Mouse (Mus musculus): ENCODE measurements at regions not wholly inside any gene's neighbourhood (a gene's known extent, or its start where the extent isn't known, plus 50 kb on each side); places are given as distances from the start of the nearest gene placed in this dataset.

- 91% methylated on average over 11 of the region's 11 CpGs for WGBS
- Histone ChIP-seq H3K9me3 (no peaks in the 10 kb centered on the region), H3K27ac (no peak overlapping the region), H3K9ac (no peak overlapping the region), H3K4me1 (peaks cover 38% of the 10 kb centered on the region), H3K36me3 (no peaks in the 10 kb centered on the region), H3K27me3 (no peaks in the 10 kb centered on the region), H3K4me3 (no peak overlapping the region), H3K4me2 (no peak overlapping the region)
- no peak for ATAC-seq (ENCODE audit: insufficient number of reproducible peaks, insufficient read depth, low FRiP score, low TSS enrichment, low read depth)
Measured at GRCm38 (mm10) chr15:96880066-96880465, 175.7 kb downstream of the Slc38a4 start.

DNA sequence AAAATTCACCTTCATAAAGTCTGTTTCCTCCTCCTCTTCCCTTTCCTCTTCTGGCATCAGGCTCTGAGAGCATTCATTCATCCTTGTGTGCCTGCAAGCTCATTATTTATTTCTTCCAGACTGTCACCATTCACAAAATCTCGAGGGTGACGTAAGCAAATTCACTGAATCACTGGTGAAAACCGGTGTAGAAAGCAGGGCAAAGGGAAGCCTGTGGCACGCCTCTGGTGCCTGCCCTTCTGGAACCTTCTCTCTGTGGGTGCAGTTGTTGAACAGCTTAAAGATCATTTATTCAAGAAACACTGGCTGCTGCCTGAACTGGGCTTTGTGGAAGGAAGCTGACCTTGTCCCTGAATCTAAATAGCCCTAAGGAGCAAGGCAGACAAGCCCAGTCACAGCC lies 177.0 kb downstream of the Slc38a4 start:
- Histone ChIP-seq H3K27me3 (no peaks in the 10 kb centered on the region), H3K9me3 (no peaks in the 10 kb centered on the region), H3K9ac (no peak overlapping the region), H3K27ac (no peak overlapping the region), H3K4me3 (no peak overlapping the region), H3K36me3 (no peaks in the 10 kb centered on the region), H3K4me2 (no peak overlapping the region), H3K4me1 (peaks cover 50% of the 10 kb centered on the region)
- ATAC-seq (ENCODE audit: insufficient number of reproducible peaks, insufficient read depth, low FRiP score, low TSS enrichment, low read depth): no peak
- 56% methylated on average over 4 of the region's 4 CpGs for WGBS

GRCm38 (mm10) chr15:96877931-96878330 lies 177.8 kb downstream of the Slc38a4 start:
- Histone ChIP-seq H3K9ac (no peak overlapping the region), H3K4me3 (no peak overlapping the region), H3K4me2 (no peak overlapping the region), H3K27me3 (no peaks in the 10 kb centered on the region), H3K4me1 (peaks cover 56% of the 10 kb centered on the region), H3K27ac (no peak overlapping the region), H3K36me3 (no peaks in the 10 kb centered on the region), H3K9me3 (no peaks in the 10 kb centered on the region)
- WGBS: 86% methylated on average over 8 of the region's 8 CpGs
- no peak for ATAC-seq (ENCODE audit: insufficient number of reproducible peaks, insufficient read depth, low FRiP score, low TSS enrichment, low read depth)

DNA sequence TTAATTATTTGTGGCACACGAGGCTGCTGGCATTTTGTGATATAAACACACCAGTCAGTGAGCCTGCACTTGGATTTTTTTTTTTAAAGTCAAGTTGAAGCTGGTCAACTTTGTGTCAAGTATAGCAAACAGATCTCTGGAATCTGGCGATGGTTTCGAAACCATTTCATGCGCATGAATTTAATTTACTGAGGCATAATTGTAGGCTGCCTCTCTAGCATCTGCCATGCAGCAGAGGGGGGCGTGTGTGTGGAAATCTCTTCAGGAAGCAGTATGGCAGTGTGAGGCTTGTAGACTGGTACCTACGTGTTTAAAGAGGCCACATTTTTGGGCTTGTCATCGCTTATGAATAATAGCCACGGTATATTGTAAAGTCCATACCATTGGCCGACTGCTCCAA lies 177.7 kb upstream of the Slc38a2 start:
- no peaks in the 10 kb centered on the region for H3K27me3 ChIP-seq
- H3K4me1 ChIP-seq: peaks cover 54% of the 10 kb centered on the region
- no peak overlapping the region for H3K4me2 ChIP-seq
- H3K27ac ChIP-seq: peak overlapping the region; percentile 28; the same call in 1 of the 2 replicates
- H3K9me3 ChIP-seq: no peaks in the 10 kb centered on the region
- no peak for ATAC-seq (ENCODE audit: insufficient number of reproducible peaks, insufficient read depth, low FRiP score, low TSS enrichment, low read depth)
- no peak overlapping the region for H3K9ac ChIP-seq
- no peak overlapping the region for H3K4me3 ChIP-seq
- H3K36me3 ChIP-seq: no peaks in the 10 kb centered on the region
- WGBS: 44% methylated on average over 9 of the region's 9 CpGs

- no peaks in the 10 kb centered on the region for H3K36me3 ChIP-seq
- WGBS: 11% methylated on average over 8 of the region's 8 CpGs
- no peaks in the 10 kb centered on the region for H3K27me3 ChIP-seq
- H3K9me3 ChIP-seq: no peaks in the 10 kb centered on the region
- H3K9ac ChIP-seq: no peak overlapping the region
- no peak overlapping the region for H3K4me3 ChIP-seq
- H3K27ac ChIP-seq: peak overlapping the region; percentile 69; the same call in 1 of the 2 replicates
- ATAC-seq (ENCODE audit: insufficient number of reproducible peaks, insufficient read depth, low FRiP score, low TSS enrichment, low read depth): no peak
- H3K4me2 ChIP-seq: peak overlapping the region; percentile 20
- peaks cover 38% of the 10 kb centered on the region for H3K4me1 ChIP-seq
Measured at GRCm38 (mm10) chr15:96874145-96874544, 174.6 kb upstream of the Slc38a2 start.

GRCm38 (mm10) chr15:96873562-96873961 lies 174.0 kb upstream of the Slc38a2 start:
- 0 out of 2 replicates have a peak overlapping the region, but pooled peaks have one; percentile 7 for H3K4me2 ChIP-seq
- ATAC-seq (ENCODE audit: insufficient number of reproducible peaks, insufficient read depth, low FRiP score, low TSS enrichment, low read depth): no peak
- peaks cover 38% of the 10 kb centered on the region for H3K4me1 ChIP-seq
- no peaks in the 10 kb centered on the region for H3K27me3 ChIP-seq
- H3K27ac ChIP-seq: peak overlapping the region; percentile 69; the same call in 1 of the 2 replicates
- H3K4me3 ChIP-seq: no peak overlapping the region
- H3K36me3 ChIP-seq: no peaks in the 10 kb centered on the region
- H3K9ac ChIP-seq: no peak overlapping the region
- H3K9me3 ChIP-seq: no peaks in the 10 kb centered on the region
- WGBS: 63% methylated on average over 7 of the region's 7 CpGs

- Histone ChIP-seq H3K36me3 (no peaks in the 10 kb centered on the region), H3K27ac (no peak overlapping the region), H3K27me3 (no peaks in the 10 kb centered on the region), H3K4me3 (no peak overlapping the region), H3K4me2 (no peak overlapping the region), H3K4me1 (peaks cover 38% of the 10 kb centered on the region), H3K9me3 (no peaks in the 10 kb centered on the region), H3K9ac (no peak overlapping the region)
- 31% methylated on average over 4 of the region's 4 CpGs for WGBS
- no peak for ATAC-seq (ENCODE audit: insufficient number of reproducible peaks, insufficient read depth, low FRiP score, low TSS enrichment, low read depth)
Measured at GRCm38 (mm10) chr15:96873126-96873525, 173.6 kb upstream of the Slc38a2 start.

- WGBS: 57% methylated on average over 7 of the region's 7 CpGs
- Histone ChIP-seq H3K4me3 (no peak overlapping the region), H3K27me3 (no peaks in the 10 kb centered on the region), H3K4me1 (no peaks in the 10 kb centered on the region), H3K4me2 (no peak overlapping the region), H3K9ac (no peak overlapping the region), H3K9me3 (no peaks in the 10 kb centered on the region), H3K27ac (no peak overlapping the region), H3K36me3 (no peaks in the 10 kb centered on the region)
- ATAC-seq (ENCODE audit: insufficient number of reproducible peaks, insufficient read depth, low FRiP score, low TSS enrichment, low read depth): no peak
Measured at GRCm38 (mm10) chr15:96867701-96868100, 168.2 kb upstream of the Slc38a2 start.

DNA sequence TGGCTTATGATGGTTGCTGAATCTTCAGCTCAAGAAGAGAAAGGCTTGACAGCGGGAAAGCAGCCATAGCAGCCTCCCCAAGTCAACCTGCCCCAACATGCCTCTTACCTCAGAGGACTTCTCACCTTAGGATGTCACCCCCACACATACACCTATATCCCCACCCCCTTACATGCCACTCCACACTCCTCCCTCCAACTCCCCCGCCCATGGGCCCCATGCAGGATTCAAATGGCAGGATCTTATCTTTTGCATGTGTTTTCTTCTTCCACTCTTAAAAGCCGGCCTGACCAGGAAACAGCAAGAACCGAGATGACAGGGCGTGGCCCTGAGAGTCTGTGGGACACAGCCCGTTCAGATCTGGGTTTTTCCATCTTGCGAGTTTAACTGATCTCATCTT lies 166.4 kb upstream of the Slc38a2 start:
- H3K27ac ChIP-seq: no peak overlapping the region
- WGBS: 77% methylated on average over 7 of the region's 7 CpGs
- ATAC-seq (ENCODE audit: insufficient number of reproducible peaks, insufficient read depth, low FRiP score, low TSS enrichment, low read depth): no peak

GRCm38 (mm10) chr15:96857709-96858108 lies 158.2 kb upstream of the Slc38a2 start:
- no peak for ATAC-seq (ENCODE audit: insufficient number of reproducible peaks, insufficient read depth, low FRiP score, low TSS enrichment, low read depth)
- H3K9me3 ChIP-seq: no peaks in the 10 kb centered on the region

More for the DNA sequence above, 166.4 kb upstream of the Slc38a2 start:
- Histone ChIP-seq H3K4me2 (no peak overlapping the region), H3K4me1 (no peaks in the 10 kb centered on the region), H3K9me3 (no peaks in the 10 kb centered on the region), H3K4me3 (no peak overlapping the region), H3K9ac (no peak overlapping the region), H3K27me3 (no peaks in the 10 kb centered on the region), H3K36me3 (no peaks in the 10 kb centered on the region)

DNA sequence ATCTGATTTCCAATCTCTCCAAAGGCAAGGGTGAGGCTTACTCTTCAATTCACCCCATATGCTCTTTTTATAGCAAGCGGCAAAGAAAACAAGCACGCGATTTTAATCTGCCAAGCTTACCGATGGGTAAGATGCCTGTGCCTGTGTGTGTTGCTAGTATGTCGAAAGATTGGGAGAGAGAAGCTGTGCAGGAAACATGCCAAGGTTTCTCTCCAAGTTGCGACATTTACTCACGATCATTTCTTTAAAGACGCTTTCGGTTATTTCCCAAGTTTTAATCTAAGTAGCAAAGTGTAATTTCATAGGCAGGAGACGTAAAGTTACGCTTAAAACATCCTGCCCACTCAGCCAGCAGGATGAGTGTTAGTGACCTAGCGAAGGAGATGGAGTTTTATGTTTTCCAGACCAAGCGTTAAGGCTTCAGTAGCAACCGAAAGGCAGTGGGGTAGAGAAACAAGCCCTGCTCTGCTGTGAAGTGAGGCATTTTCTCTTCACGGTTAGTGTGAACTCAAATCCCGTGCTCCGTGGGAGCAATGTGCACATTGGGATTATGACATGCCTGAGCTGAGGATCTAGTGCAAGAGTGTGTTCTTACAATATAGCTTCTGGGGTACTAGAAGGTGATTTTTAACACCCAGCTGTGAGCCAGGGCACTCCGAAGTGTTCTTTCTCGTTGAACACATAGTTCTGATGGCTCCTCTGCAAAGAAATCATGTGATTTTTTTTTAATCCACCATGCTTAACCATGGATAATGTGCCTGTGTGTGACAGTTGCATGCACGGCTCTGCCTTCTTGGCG lies 152.6 kb upstream of the Slc38a2 start:
- Histone ChIP-seq H3K4me2 (no peak overlapping the region), H3K36me3 (no peaks in the 10 kb centered on the region), H3K9ac (no peak overlapping the region), H3K4me3 (no peak overlapping the region), H3K27me3 (no peaks in the 10 kb centered on the region), H3K27ac (no peak overlapping the region), H3K4me1 (no peaks in the 10 kb centered on the region), H3K9me3 (no peaks in the 10 kb centered on the region)
- ATAC-seq (ENCODE audit: insufficient number of reproducible peaks, insufficient read depth, low FRiP score, low TSS enrichment, low read depth): no peak
- WGBS: 75% methylated on average over 21 of the region's 21 CpGs

More at GRCm38 (mm10) chr15:96857709-96858108, 158.2 kb upstream of the Slc38a2 start:
- 61% methylated on average over 3 of the region's 3 CpGs for WGBS
- no peak overlapping the region for H3K27ac ChIP-seq
- H3K4me2 ChIP-seq: no peak overlapping the region
- no peaks in the 10 kb centered on the region for H3K36me3 ChIP-seq
- H3K4me1 ChIP-seq: no peaks in the 10 kb centered on the region
- no peak overlapping the region for H3K4me3 ChIP-seq
- H3K27me3 ChIP-seq: no peaks in the 10 kb centered on the region
- H3K9ac ChIP-seq: no peak overlapping the region

DNA sequence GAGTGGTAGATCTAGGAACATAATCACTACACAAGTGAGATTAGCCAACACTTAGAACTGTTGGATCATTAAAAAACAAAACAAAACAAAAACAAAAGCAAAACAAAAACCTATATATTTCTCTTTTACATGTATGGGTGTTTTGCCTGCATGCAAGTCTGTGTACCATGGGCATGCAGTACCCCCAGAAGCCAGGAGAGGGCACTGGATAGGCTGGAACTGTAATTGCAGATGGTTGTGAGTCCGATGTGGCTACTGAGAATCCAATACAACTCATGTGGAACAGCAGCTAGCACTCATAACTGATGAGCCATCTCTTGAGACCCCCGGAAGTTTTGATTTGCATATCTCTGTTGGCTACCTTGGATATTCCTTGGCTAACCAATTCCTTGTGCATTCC lies 148.6 kb upstream of the Slc38a2 start:
- no peak overlapping the region for H3K9ac ChIP-seq
- WGBS: 80% methylated on average over 2 of the region's 2 CpGs
- no peaks in the 10 kb centered on the region for H3K9me3 ChIP-seq
- no peaks in the 10 kb centered on the region for H3K27me3 ChIP-seq
- no peaks in the 10 kb centered on the region; the same call in 1 of the 2 replicates for H3K4me1 ChIP-seq
- no peaks in the 10 kb centered on the region for H3K36me3 ChIP-seq
- H3K27ac ChIP-seq: no peak overlapping the region
- H3K4me3 ChIP-seq: no peak overlapping the region
- H3K4me2 ChIP-seq: no peak overlapping the region
- ATAC-seq (ENCODE audit: insufficient number of reproducible peaks, insufficient read depth, low FRiP score, low TSS enrichment, low read depth): no peak

Data from embryonic facial prominence, embryonic 13.5 days (tissue).